Mouse (Mus musculus) G1E (cell line): Measurements from ENCODE around the gene Sfxn5. TPM values are rescaled to one million over a fixed set of nuclear protein-coding genes. Genes with fewer than 3 reads are reported as not detected.

Experiments
- ATAC-seq: 2 replicates; pipeline ENCODE4 v1.8.0; 2016; ENCODE audit warnings: mild to moderate bottlenecking; ENCODE audit not compliant: insufficient number of reproducible peaks, poor library complexity, low FRiP score, severe bottlenecking; ENCODE audit errors: extremely low read depth
- DNase-seq: peaks from one replicate; pipeline ENCODE4 v3.0.0; 2012; ENCODE audit warnings: low spot score
- H3K27me3 ChIP-seq: 2 replicates; pipeline ENCODE4 v1.6.1; 2012; ENCODE audit warnings: mild to moderate bottlenecking, low read length, inconsistent platforms; ENCODE audit not compliant: insufficient read depth
- H3K36me3 ChIP-seq: replicated peaks from 2 replicates; pipeline ENCODE3; 2012; ENCODE audit warnings: mild to moderate bottlenecking, inconsistent platforms
- H3K4me1 ChIP-seq: 2 replicates; pipeline ENCODE4 v1.6.1; 2012; ENCODE audit warnings: low read depth, low read length, inconsistent platforms, mixed read lengths; ENCODE audit not compliant: insufficient read depth
- H3K4me3 ChIP-seq: 2 replicates; pipeline ENCODE4 v1.5.1; 2012; ENCODE audit warnings: low read depth, mild to moderate bottlenecking, inconsistent platforms, low read length, moderate library complexity, mixed read lengths
- H3K9me3 ChIP-seq: replicated peaks from 2 replicates; pipeline ENCODE4 v1.6.1; 2012; ENCODE audit warnings: inconsistent platforms
- CTCF ChIP-seq: IDR thresholded peaks from 2 replicates; pipeline ENCODE4 v1.5.1; 2012; ENCODE audit warnings: low read depth, low read length, inconsistent platforms, mixed read lengths
- GATA1 ChIP-seq: IDR thresholded peaks from 2 replicates; pipeline ENCODE4 v1.6.1; 2012; ENCODE audit warnings: borderline replicate concordance, low read length, inconsistent platforms, mixed read lengths
- GATA2 ChIP-seq: IDR thresholded peaks from 2 replicates; pipeline ENCODE4 v1.6.1; 2012; ENCODE audit warnings: low read depth, low read length, inconsistent platforms, borderline replicate concordance
- POLR2AphosphoS5 ChIP-seq: IDR thresholded peaks from 2 replicates; pipeline ENCODE4 v1.6.1; 2012; ENCODE audit warnings: low read depth, low read length, inconsistent platforms; ENCODE audit not compliant: insufficient replicate concordance
- TAL1 ChIP-seq: conservative IDR thresholded peaks from 2 replicates; pipeline ENCODE4 v1.6.1; 2012; ENCODE audit warnings: low read depth, low read length, inconsistent platforms, mixed read lengths
- polyA plus RNA-seq: library from polyadenylated mRNA; stranded (reverse); fragments of >175 nt; gene quantifications from 2 replicates; pipeline ENCODE4 v1.2.3, GENCODE M21; 2012
- total RNA-seq, 2 experiments: library from RNA; stranded (forward) in 1 of 2; stranded (reverse) in 1 of 2; fragments of 200-1000 nt in 1 of 2; fragments of >200 nt in 1 of 2; fragmentation: Nextera tagmentation in 1 of 2; gene quantifications; 2 replicates each; pipeline ENCODE4 v1.2.3; 2014 to 2017

Gene Sfxn5
- total and polyA plus RNA-seq, 3 experiments = 0.04 to 0.38 TPM; not detected in 1

GRCm38 (mm10) chr6:85333732-85334131 is 510 bp upstream of the Sfxn5 start:
- ATAC-seq = no peak
- H3K4me1 ChIP-seq = 0 out of 2 replicates have a peak, but pooled peaks cover 6% of the 10 kb centered on the region
- H3K36me3 ChIP-seq = no peaks in the 10 kb centered on the region
- no peak overlapping the region for H3K4me3 ChIP-seq
- peaks cover 32% of the 10 kb centered on the region for H3K27me3 ChIP-seq
- no peak for DNase-seq
- no peaks in the 10 kb centered on the region for H3K9me3 ChIP-seq
- TF ChIP-seq GATA1 (no peak), POLR2AphosphoS5 (no peak), TAL1 (no peak), GATA2 (no peak), CTCF (no peak)

GRCm38 (mm10) chr6:85332351-85332999 is 747 bp downstream of the Sfxn5 start:
- Histone ChIP-seq H3K4me1 (0 out of 2 replicates have a peak, but pooled peaks cover 6% of the 10 kb centered on the region), H3K4me3 (peak overlapping the region; percentile 47; the same call in 1 of the 2 replicates), H3K9me3 (no peaks in the 10 kb centered on the region), H3K27me3 (peaks cover 26% of the 10 kb centered on the region), H3K36me3 (no peaks in the 10 kb centered on the region)
- TF ChIP-seq CTCF (no peak), GATA1 (no peak), GATA2 (no peak), POLR2AphosphoS5 (no peak), TAL1 (no peak)
- DNase-seq (no peak), ATAC-seq (no peak)

- no peak for ATAC-seq
- Histone ChIP-seq H3K36me3 (no peaks in the 10 kb centered on the region), H3K9me3 (no peaks in the 10 kb centered on the region), H3K4me3 (no peak overlapping the region), H3K27me3 (peaks cover 19% of the 10 kb centered on the region), H3K4me1 (0 out of 2 replicates have a peak, but pooled peaks cover 6% of the 10 kb centered on the region)
- TF ChIP-seq TAL1 = no peak
- TF ChIP-seq GATA1 = no peak
- TF ChIP-seq CTCF = no peak
- no peak for TF ChIP-seq GATA2
- TF ChIP-seq POLR2AphosphoS5 = no peak
- no peak for DNase-seq
Measured at GRCm38 (mm10) chr6:85331736-85332135, 1.5 kb downstream of the Sfxn5 start.

GRCm38 (mm10) chr6:85331221-85331735 is 1.9 kb downstream of the Sfxn5 start:
- Histone ChIP-seq H3K27me3 (peaks cover 17% of the 10 kb centered on the region), H3K4me3 (no peak overlapping the region), H3K4me1 (0 out of 2 replicates have a peak, but pooled peaks cover 6% of the 10 kb centered on the region), H3K9me3 (no peaks in the 10 kb centered on the region), H3K36me3 (no peaks in the 10 kb centered on the region)
- ATAC-seq (no peak), DNase-seq (no peak)
- no peak for TF ChIP-seq GATA2
- TF ChIP-seq TAL1 = no peak
- no peak for TF ChIP-seq POLR2AphosphoS5
- TF ChIP-seq GATA1 = no peak
- no peak for TF ChIP-seq CTCF

- H3K4me1 ChIP-seq = 0 out of 2 replicates have a peak, but pooled peaks cover 6% of the 10 kb centered on the region
- H3K9me3 ChIP-seq = no peaks in the 10 kb centered on the region
- ATAC-seq = no peak
Measured at GRCm38 (mm10) chr6:85329666-85330185, 3.5 kb downstream of the Sfxn5 start.

GRCm38 (mm10) chr6:85326564-85326963 is 6.7 kb downstream of the Sfxn5 start:
- no peaks in the 10 kb centered on the region for H3K4me1 ChIP-seq
- H3K36me3 ChIP-seq = no peaks in the 10 kb centered on the region
- no peak for ATAC-seq
- TF ChIP-seq TAL1 = no peak
- TF ChIP-seq CTCF = no peak
- no peak for TF ChIP-seq POLR2AphosphoS5
- TF ChIP-seq GATA1 = no peak
- TF ChIP-seq GATA2 = no peak
- DNase-seq = no peak
- no peaks in the 10 kb centered on the region for H3K9me3 ChIP-seq
- H3K27me3 ChIP-seq = no peaks in the 10 kb centered on the region; the same call in 1 of the 2 replicates
- no peak overlapping the region for H3K4me3 ChIP-seq

More at GRCm38 (mm10) chr6:85329666-85330185, 3.5 kb downstream of the Sfxn5 start:
- TF ChIP-seq TAL1 (no peak), GATA2 (no peak), GATA1 (no peak), CTCF (no peak), POLR2AphosphoS5 (no peak)
- H3K36me3 ChIP-seq = no peaks in the 10 kb centered on the region
- H3K27me3 ChIP-seq = peaks cover 17% of the 10 kb centered on the region
- DNase-seq = no peak
- no peak overlapping the region for H3K4me3 ChIP-seq
